Mouse (Mus musculus) C2C12 (cell line): ENCODE data around the gene Gm49340. TPM values are rescaled to one million over a fixed set of nuclear protein-coding genes. Genes with fewer than 3 reads are reported as not detected.
"Not testable (repeated sequence)": the region's sequence is repeated elsewhere in the genome, so short reads cannot be mapped to it uniquely, and the experiment has no call there.

Experiments
- H3K27me3 ChIP-seq: one replicate; pipeline ENCODE4 v1.6.1; 2011; ENCODE audit not compliant: control insufficient read depth, insufficient read depth, insufficient read length
- H3K36me3 ChIP-seq: one replicate; pipeline ENCODE4 v1.6.1; 2011; ENCODE audit not compliant: control insufficient read depth, insufficient read depth
- H3K4me3 ChIP-seq: one replicate; pipeline ENCODE4 v1.5.1; 2011; ENCODE audit warnings: mild to moderate bottlenecking, control low read depth; ENCODE audit not compliant: poor library complexity, insufficient read depth, severe bottlenecking
- H3K79me2 ChIP-seq: one replicate; pipeline ENCODE4 v1.6.1; 2011; ENCODE audit not compliant: control insufficient read depth, insufficient read depth
- H3K79me3 ChIP-seq: one replicate; pipeline ENCODE4 v1.6.1; 2011; ENCODE audit warnings: low read depth, control low read depth
- H3ac ChIP-seq: one replicate; pipeline ENCODE3; 2011; ENCODE audit warnings: low read depth; ENCODE audit not compliant: control insufficient read depth, insufficient read length
- CEBPB ChIP-seq: IDR thresholded peaks from one replicate; pipeline ENCODE4 v1.6.1; 2011; ENCODE audit warnings: low read depth, mild to moderate bottlenecking, control low read depth, moderate library complexity
- CTCF ChIP-seq: IDR thresholded peaks from one replicate; pipeline ENCODE4 v1.5.1; 2011; ENCODE audit not compliant: control insufficient read depth, insufficient read depth, insufficient read length
- FOSL1 ChIP-seq: IDR thresholded peaks from one replicate; pipeline ENCODE4 v1.8.0; 2011; ENCODE audit warnings: mild to moderate bottlenecking, low read length; ENCODE audit not compliant: poor library complexity, insufficient read depth, severe bottlenecking
- MAX ChIP-seq: IDR thresholded peaks from one replicate; pipeline ENCODE4 v1.6.1; 2011; ENCODE audit warnings: mild to moderate bottlenecking, control low read depth
- MYOD1 ChIP-seq: IDR thresholded peaks from one replicate; pipeline ENCODE4 v1.6.1; 2011; ENCODE audit warnings: low read depth; ENCODE audit not compliant: control insufficient read depth, insufficient read length
- MYOG ChIP-seq: IDR thresholded peaks from one replicate; pipeline ENCODE4 v1.6.1; 2011; ENCODE audit not compliant: control insufficient read depth, insufficient read length; ENCODE audit errors: extremely low read depth
- USF1 ChIP-seq: IDR thresholded peaks from one replicate; pipeline ENCODE4 v1.6.1; 2011; ENCODE audit warnings: low read depth, mild to moderate bottlenecking, control low read depth, moderate library complexity
- polyA plus RNA-seq: library from polyadenylated mRNA; unstranded; fragments of >200 nt; fragmentation: generic; extraction: Trizol; gene quantifications from one replicate; pipeline ENCODE4 v1.2.1, GENCODE M21; 2012; ENCODE audit warnings: missing spikeins

Gene Gm49340
- polyA plus RNA-seq, 1 experiment, result not detected

GRCm38 (mm10) chr11:73289621-73290020 lies 39.9 kb upstream of the Gm49340 start:
- H3K79me2 ChIP-seq, result no peaks in the 10 kb centered on the region

GRCm38 (mm10) chr11:73303123-73303522 lies 26.4 kb upstream of the Gm49340 start:
- H3K79me2 ChIP-seq, result no peaks in the 10 kb centered on the region
- no peaks in the 10 kb centered on the region for H3K36me3 ChIP-seq
- H3K4me3 ChIP-seq, result no peak overlapping the region
- H3ac ChIP-seq, result no peak overlapping the region
- no peaks in the 10 kb centered on the region for H3K79me3 ChIP-seq
- TF ChIP-seq USF1 (no peak), MAX (no peak), MYOG (no peak)
- H3K27me3 ChIP-seq, result no peaks in the 10 kb centered on the region

More at GRCm38 (mm10) chr11:73289621-73290020, 39.9 kb upstream of the Gm49340 start:
- no peak for TF ChIP-seq MYOG
- no peak for TF ChIP-seq FOSL1
- no peak for TF ChIP-seq USF1
- no peak for TF ChIP-seq CTCF
- TF ChIP-seq MYOD1, result no peak
- TF ChIP-seq CEBPB, result no peak
- no peak for TF ChIP-seq MAX
- Histone ChIP-seq H3K36me3 (no peaks in the 10 kb centered on the region), H3K4me3 (no peak overlapping the region), H3K79me3 (no peaks in the 10 kb centered on the region), H3K27me3 (no peaks in the 10 kb centered on the region), H3ac (no peak overlapping the region)

- Histone ChIP-seq H3K79me2 (no peaks in the 10 kb centered on the region), H3K27me3 (no peaks in the 10 kb centered on the region), H3K4me3 (no peak overlapping the region), H3ac (no peak overlapping the region), H3K79me3 (no peaks in the 10 kb centered on the region), H3K36me3 (no peaks in the 10 kb centered on the region)
- TF ChIP-seq CEBPB (no peak), MYOD1 (peak; percentile 21)
These were observed 13.6 kb upstream of the Gm49340 start for GRCm38 (mm10) chr11:73315961-73316360.

GRCm38 (mm10) chr11:73318581-73318980 lies 11.0 kb upstream of the Gm49340 start:
- H3K36me3 ChIP-seq, H3K79me3 ChIP-seq, H3K4me3 ChIP-seq, H3ac ChIP-seq, H3K79me2 ChIP-seq, H3K27me3 ChIP-seq: not testable (repeated sequence)

GRCm38 (mm10) chr11:73321064-73321463 lies 8.5 kb upstream of the Gm49340 start:
- not testable (repeated sequence) for H3K79me3 ChIP-seq, H3K27me3 ChIP-seq, H3K79me2 ChIP-seq, H3K36me3 ChIP-seq, H3K4me3 ChIP-seq, H3ac ChIP-seq

GRCm38 (mm10) chr11:73323906-73324830 lies 5.4 kb upstream of the Gm49340 start:
- no peaks in the 10 kb centered on the region for H3K27me3 ChIP-seq
- H3K36me3 ChIP-seq, result no peaks in the 10 kb centered on the region
- TF ChIP-seq MYOG, result no peak
- TF ChIP-seq CEBPB, result peak; percentile 6
- no peak overlapping the region for H3ac ChIP-seq
- H3K79me2 ChIP-seq, result no peaks in the 10 kb centered on the region
- H3K4me3 ChIP-seq, result no peak overlapping the region
- H3K79me3 ChIP-seq, result no peaks in the 10 kb centered on the region

GRCm38 (mm10) chr11:73326485-73326886 lies 3.1 kb upstream of the Gm49340 start:
- Histone ChIP-seq H3ac (peak overlapping the region; percentile 23), H3K36me3 (no peaks in the 10 kb centered on the region), H3K27me3 (no peaks in the 10 kb centered on the region), H3K79me3 (no peaks in the 10 kb centered on the region), H3K4me3 (no peak overlapping the region), H3K79me2 (no peaks in the 10 kb centered on the region)
- TF ChIP-seq CTCF (no peak), USF1 (no peak), MYOD1 (no peak), MYOG (no peak), CEBPB (no peak), FOSL1 (no peak), MAX (no peak)
